Mouse (Mus musculus) CH12.LX (cell line): ENCODE measurements at regions not wholly inside any gene's neighbourhood (a gene's known extent, or its start where the extent isn't known, plus 50 kb on each side); places are given as distances from the start of the nearest gene placed in this dataset.

Experiments
- JUN ChIP-seq: IDR thresholded peaks from 2 replicates; pipeline ENCODE4 v1.6.1; 2011; ENCODE audit warnings: low read depth, mild to moderate bottlenecking, low read length, improper control_type of control experiment, moderate library complexity; ENCODE audit not compliant: insufficient read depth
- POLR2A ChIP-seq: IDR thresholded peaks from 2 replicates; pipeline ENCODE4 v1.6.1; 2011; ENCODE audit warnings: low read depth, mild to moderate bottlenecking, improper control_type of control experiment, low read length

GRCm38 (mm10) chr8:10761694-10762305 is 246.5 kb downstream of the Irs2 start:
- TF ChIP-seq JUN (no peak), POLR2A (no peak)
